Mouse (Mus musculus) MEL (cell line): Measurements from ENCODE around the gene Eloa. TPM values are rescaled to one million over a fixed set of nuclear protein-coding genes. Genes with fewer than 3 reads are reported as not detected.

ENCODE experiments used
- DNase-seq: peaks from one replicate; pipeline ENCODE4 v3.0.0; 2011; ENCODE audit warnings: low read depth, low spot score
- H3K27ac ChIP-seq: 2 replicates; pipeline ENCODE4 v1.5.1; 2012; ENCODE audit warnings: low read depth, mild to moderate bottlenecking, control low read depth, low read length, moderate library complexity; ENCODE audit not compliant: control insufficient read depth
- H3K27me3 ChIP-seq, 2 experiments: fragments of 150-350 bp in 1 of 2; sonication (generic) in 1 of 2; 2 replicates each; pipeline ENCODE4 v1.6.1; 2012; ENCODE audit warnings: low read length in 2 of 2, mild to moderate bottlenecking in 2 of 2, improper control_type of control experiment in 1 of 2, moderate library complexity in 1 of 2; ENCODE audit not compliant: insufficient read depth in 2 of 2, control insufficient read depth in 1 of 2
- H3K36me3 ChIP-seq, 2 experiments: 2 replicates each; pipeline ENCODE4 v1.6.1; 2012 to 2014; ENCODE audit warnings: low read length in 2 of 2, improper control_type of control experiment in 1 of 2, inconsistent platforms in 1 of 2, mild to moderate bottlenecking in 1 of 2; ENCODE audit not compliant: insufficient read depth in 2 of 2, control insufficient read depth in 1 of 2
- H3K4me1 ChIP-seq, 2 experiments: fragments of 150-350 bp in 1 of 2; sonication (generic) in 1 of 2; 2 replicates each; pipeline ENCODE4 v1.6.1; 2012; ENCODE audit warnings: low read length in 2 of 2, improper control_type of control experiment in 1 of 2, mild to moderate bottlenecking in 1 of 2; ENCODE audit not compliant: insufficient read depth in 2 of 2, control insufficient read depth in 1 of 2
- H3K4me3 ChIP-seq, 2 experiments: fragments of 150-350 bp in 1 of 2; sonication (generic) in 1 of 2; 2 replicates each; pipeline ENCODE4 v1.5.1; 2012; ENCODE audit warnings: low read depth in 2 of 2, low read length in 2 of 2, mild to moderate bottlenecking in 2 of 2, moderate library complexity in 2 of 2, control low read depth in 1 of 2, improper control_type of control experiment in 1 of 2; ENCODE audit not compliant: control insufficient read depth in 1 of 2, insufficient read depth in 1 of 2
- H3K79me2 ChIP-seq: 2 replicates; pipeline ENCODE4 v1.6.1; 2012; ENCODE audit warnings: mild to moderate bottlenecking, low read length, moderate library complexity; ENCODE audit not compliant: control insufficient read depth, poor library complexity, insufficient read depth
- H3K9ac ChIP-seq: 2 replicates; pipeline ENCODE4 v1.6.1; 2012; ENCODE audit warnings: low read depth, mild to moderate bottlenecking, control low read depth, low read length, moderate library complexity; ENCODE audit not compliant: control insufficient read depth, poor library complexity, severe bottlenecking
- H3K9me3 ChIP-seq: fragments of 150-350 bp; sonication (generic); replicated peaks from 2 replicates; pipeline ENCODE4 v1.6.1; 2012; ENCODE audit warnings: mild to moderate bottlenecking, low read length, improper control_type of control experiment, moderate library complexity; ENCODE audit not compliant: insufficient read depth
- EP300 ChIP-seq, 2 experiments: IDR thresholded peaks; 2 replicates each; pipeline ENCODE4 v1.6.1; 2011; ENCODE audit warnings: improper control_type of control experiment in 2 of 2, low read length in 2 of 2, low read depth in 1 of 2, mild to moderate bottlenecking in 1 of 2
- HCFC1 ChIP-seq: IDR thresholded peaks from 2 replicates; pipeline ENCODE4 v1.6.1; 2012; ENCODE audit warnings: low read depth, mild to moderate bottlenecking, inconsistent platforms, low read length, improper control_type of control experiment, moderate library complexity
- JUND ChIP-seq: IDR thresholded peaks from 2 replicates; pipeline ENCODE4 v1.6.1; 2011; ENCODE audit warnings: low read depth, mild to moderate bottlenecking, improper control_type of control experiment, low read length
- MAZ ChIP-seq: IDR thresholded peaks from 2 replicates; pipeline ENCODE4 v1.6.1; 2012; ENCODE audit warnings: low read depth, mild to moderate bottlenecking, inconsistent platforms, low read length, improper control_type of control experiment
- MEF2A ChIP-seq: IDR thresholded peaks from 2 replicates; pipeline ENCODE4 v1.6.1; 2014; ENCODE audit warnings: low read depth, mild to moderate bottlenecking, inconsistent platforms, low read length, improper control_type of control experiment; ENCODE audit not compliant: poor library complexity, insufficient replicate concordance, severe bottlenecking; ENCODE audit errors: extremely low read depth
- NRF1 ChIP-seq: IDR thresholded peaks from 2 replicates; pipeline ENCODE4 v1.6.1; 2014; ENCODE audit warnings: low read depth, mild to moderate bottlenecking, inconsistent platforms, low read length, improper control_type of control experiment, moderate library complexity; ENCODE audit not compliant: poor library complexity, insufficient read depth, severe bottlenecking
- RAD21 ChIP-seq: IDR thresholded peaks from 2 replicates; pipeline ENCODE4 v1.6.1; 2011; ENCODE audit warnings: mild to moderate bottlenecking, low read depth, low read length, improper control_type of control experiment
- SMC3 ChIP-seq: IDR thresholded peaks from 2 replicates; pipeline ENCODE4 v1.6.1; 2011; ENCODE audit warnings: low read depth, low read length, improper control_type of control experiment
- TBP ChIP-seq: IDR thresholded peaks from 2 replicates; pipeline ENCODE4 v1.8.0; 2011; ENCODE audit warnings: low read depth, low read length, improper control_type of control experiment
- TCF12 ChIP-seq: IDR thresholded peaks from 2 replicates; pipeline ENCODE4 v1.6.1; 2014; ENCODE audit warnings: low read depth, mild to moderate bottlenecking, inconsistent platforms, low read length, improper control_type of control experiment, moderate library complexity
- UBTF ChIP-seq: IDR thresholded peaks from 2 replicates; pipeline ENCODE4 v1.6.1; 2012; ENCODE audit warnings: low read depth, mild to moderate bottlenecking, inconsistent platforms, low read length, improper control_type of control experiment, moderate library complexity, borderline replicate concordance; ENCODE audit not compliant: insufficient read depth
- USF2 ChIP-seq, 2 experiments: IDR thresholded peaks; 2 replicates each; pipeline ENCODE4 v1.6.1; 2011 to 2012; ENCODE audit warnings: improper control_type of control experiment in 2 of 2, low read length in 2 of 2, borderline replicate concordance in 1 of 2, inconsistent platforms in 1 of 2, low read depth in 1 of 2, mild to moderate bottlenecking in 1 of 2; ENCODE audit not compliant: insufficient read depth in 1 of 2
- ZNF384 ChIP-seq: IDR thresholded peaks from 2 replicates; pipeline ENCODE4 v1.6.1; 2012; ENCODE audit warnings: low read depth, mild to moderate bottlenecking, inconsistent platforms, low read length, improper control_type of control experiment
- polyA plus RNA-seq, 2 experiments: library from polyadenylated mRNA; stranded (reverse) in 1 of 2; unstranded in 1 of 2; fragments of >175 nt in 1 of 2; fragments of >200 nt in 1 of 2; gene quantifications; 2 replicates each; pipeline versions ENCODE4 v1.2.1 to v1.2.4; 2012; ENCODE audit warnings: low replicate concordance in 2 of 2, low read depth in 1 of 2; ENCODE audit not compliant: insufficient read length in 2 of 2, insufficient read depth in 1 of 2, missing spikeins in 1 of 2
- total RNA-seq: library from RNA; depleted of rRNA; stranded (reverse); fragments of 300-350 nt; gene quantifications from 2 replicates; pipeline ENCODE4 v1.2.3, GENCODE M21; 2012

Eloa gene
- total and polyA plus RNA-seq, 3 experiments: 30.8 to 41.4 (median 34.1) TPM

DNA sequence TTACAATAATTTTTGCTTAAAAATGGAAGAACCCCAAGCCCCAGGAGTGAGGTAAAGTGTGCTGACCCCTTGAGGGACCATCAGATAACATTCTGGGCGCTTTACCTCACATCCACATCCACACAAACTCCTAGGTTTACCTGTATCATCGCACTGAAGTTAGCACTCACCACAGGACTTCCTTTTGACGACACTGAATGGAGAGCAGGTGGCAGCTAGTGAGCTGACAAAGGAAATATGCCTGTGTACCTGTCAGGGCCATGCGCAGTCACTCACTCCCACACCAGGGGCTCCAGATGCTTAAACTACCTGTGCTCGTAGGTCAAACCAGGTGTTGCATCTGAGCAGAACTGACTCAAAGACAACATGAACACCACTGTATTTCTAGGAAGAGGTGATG lies 23.5 kb upstream of the Eloa start:
- no peak for DNase-seq
- Histone ChIP-seq H3K4me1 (0 out of 4 replicates have a peak, but pooled peaks cover 0 to 3% of the 10 kb centered on the region in 2 experiments), H3K27me3 (no peaks in the 10 kb centered on the region), H3K36me3 (peaks cover 2 to 11% of the 10 kb centered on the region in 2 experiments; a peak in 3 of 4 replicates), H3K79me2 (peaks cover 1% of the 10 kb centered on the region; the same call in 1 of the 2 replicates), H3K4me3 (no peak overlapping the region), H3K9ac (no peak overlapping the region), H3K27ac (no peak overlapping the region)
- TF ChIP-seq TBP: no peak
- TF ChIP-seq TCF12: no peak
- TF ChIP-seq USF2 (IDR thresholded peaks at IDR 0.05; ENCODE audit: borderline replicate concordance in 1 of 2, insufficient read depth in 1 of 2, low read depth in 1 of 2, low read length in 2 of 2): no peak
- no peak for TF ChIP-seq ZNF384
- TF ChIP-seq MAZ: no peak
- no peak for TF ChIP-seq RAD21
- no peak for TF ChIP-seq NRF1
- TF ChIP-seq, all 39 proteins: peak for 0
- no peaks in the 10 kb centered on the region for H3K9me3 ChIP-seq

DNA sequence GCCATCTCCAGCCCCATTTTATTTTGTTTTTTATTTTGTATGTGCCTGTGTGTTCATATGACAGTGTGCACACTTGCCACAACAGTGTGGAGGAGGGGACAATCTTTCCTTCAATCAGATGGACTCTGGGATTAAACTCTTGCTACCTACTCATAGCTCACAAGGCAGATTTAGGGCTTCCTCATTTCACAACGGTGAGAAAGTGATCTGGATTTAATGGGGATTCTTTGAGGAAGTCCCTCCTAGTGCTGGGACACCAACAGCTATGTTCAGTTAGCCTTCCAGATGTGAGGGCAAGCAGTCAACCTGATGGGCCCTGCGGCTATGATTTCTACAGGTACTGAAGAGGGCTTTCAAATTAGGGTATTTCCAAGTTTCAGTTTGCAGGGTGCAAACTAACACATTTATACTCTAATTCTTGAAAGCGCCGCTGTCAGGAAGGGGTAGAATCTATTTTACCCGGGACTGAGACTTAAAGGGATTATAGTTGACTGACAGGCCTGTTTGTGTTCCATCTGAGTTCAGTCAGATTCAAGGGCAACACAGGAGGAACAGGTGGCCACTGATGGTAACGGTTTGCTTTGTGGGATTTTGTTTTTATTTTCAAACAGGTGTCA lies 22.3 kb upstream of the Eloa start:
- H3K27ac ChIP-seq: no peak overlapping the region; the same call in 1 of the 2 replicates
- H3K9ac ChIP-seq: no peak overlapping the region
- TF ChIP-seq EP300 (IDR thresholded peaks at IDR 0.05; ENCODE audit: low read depth in 1 of 2, low read length in 2 of 2): peak; percentile 19 to 54; a peak in 2 of 4 replicates
- TF ChIP-seq HCFC1: no peak
- no peak for TF ChIP-seq JUND
- no peak for TF ChIP-seq MEF2A
- TF ChIP-seq SMC3: no peak
- no peak for TF ChIP-seq UBTF
- H3K9me3 ChIP-seq: no peaks in the 10 kb centered on the region
- no peaks in the 10 kb centered on the region for H3K27me3 ChIP-seq
- no peaks in the 10 kb centered on the region for H3K79me2 ChIP-seq
- H3K4me1 ChIP-seq: no peaks in the 10 kb centered on the region
- H3K36me3 ChIP-seq: peaks cover 0 to 3% of the 10 kb centered on the region in 2 experiments; a peak in 2 of 4 replicates
- no peak overlapping the region for H3K4me3 ChIP-seq
- DNase-seq: peak; percentile 61
